Mouse (Mus musculus) hindbrain, embryonic 16.5 days (tissue): ENCODE data around the gene Noc2l. TPM values are rescaled to one million over a fixed set of nuclear protein-coding genes. Genes with fewer than 3 reads are reported as not detected.
A peak's percentile ranks its signal among the peaks of the same experiment; 100 is the strongest.

ENCODE experiments used
- ATAC-seq: fragments of 200-750 bp; cut with Nextera tagmentation; 2 replicates; pipeline ENCODE4 v1.8.0; 2017; ENCODE audit warnings: moderate TSS enrichment, moderate library complexity
- H3K27ac ChIP-seq: fragments of 300-500 bp; sonication (generic); 2 replicates; pipeline ENCODE4 v1.5.1; 2014; ENCODE audit warnings: low read depth, mild to moderate bottlenecking, control low read depth, low read length, moderate library complexity
- H3K27me3 ChIP-seq: fragments of 300-500 bp; sonication (generic); replicated peaks from 2 replicates; pipeline ENCODE4 v1.6.1; 2014; ENCODE audit warnings: low read length; ENCODE audit not compliant: control insufficient read depth, insufficient read depth
- H3K36me3 ChIP-seq: fragments of 300-500 bp; sonication (generic); 2 replicates; pipeline ENCODE4 v1.6.1; 2014; ENCODE audit warnings: mild to moderate bottlenecking, low read length, moderate library complexity, mixed read lengths; ENCODE audit not compliant: control insufficient read depth, insufficient read depth
- H3K4me1 ChIP-seq: fragments of 300-500 bp; sonication (generic); 2 replicates; pipeline ENCODE4 v1.6.1; 2014; ENCODE audit warnings: low read depth, low read length; ENCODE audit not compliant: control insufficient read depth, insufficient read depth
- H3K4me2 ChIP-seq: fragments of 300-500 bp; sonication (generic); 2 replicates; pipeline ENCODE4 v1.6.1; 2014; ENCODE audit warnings: mild to moderate bottlenecking, low read length, control low read depth, moderate library complexity
- H3K4me3 ChIP-seq: fragments of 300-500 bp; sonication (generic); 2 replicates; pipeline ENCODE4 v1.5.1; 2014; ENCODE audit warnings: mild to moderate bottlenecking, low read length, control low read depth, moderate library complexity
- H3K9ac ChIP-seq: fragments of 300-500 bp; sonication (generic); 2 replicates; pipeline ENCODE4 v1.6.1; 2014; ENCODE audit warnings: low read depth, mild to moderate bottlenecking, control low read depth, low read length, moderate library complexity
- H3K9me3 ChIP-seq: fragments of 300-500 bp; sonication (generic); 2 replicates; pipeline ENCODE4 v1.6.1; 2014; ENCODE audit warnings: mild to moderate bottlenecking, low read length, moderate library complexity; ENCODE audit not compliant: control insufficient read depth
- WGBS: fragments of 180-500 bp; shearing (Covaris S2); extraction: QIAGEN DNeasy Blood & Tissue Kit; methylation state at CpG from one replicate; pipeline ENCODE4 v1.1.7; 2014; 5-methylcytosine and 5-hydroxymethylcytosine counted together
- polyA plus RNA-seq: library from polyadenylated mRNA; unstranded; fragments of >200 nt; fragmentation: Nextera tagmentation; extraction: Ambion mirVana; gene quantifications from 2 replicates; pipeline ENCODE4 v1.2.1, GENCODE M21; 2015

Noc2l gene
- polyA plus RNA-seq, 1 experiment from 2014 or later, result 43.2 TPM

DNA sequence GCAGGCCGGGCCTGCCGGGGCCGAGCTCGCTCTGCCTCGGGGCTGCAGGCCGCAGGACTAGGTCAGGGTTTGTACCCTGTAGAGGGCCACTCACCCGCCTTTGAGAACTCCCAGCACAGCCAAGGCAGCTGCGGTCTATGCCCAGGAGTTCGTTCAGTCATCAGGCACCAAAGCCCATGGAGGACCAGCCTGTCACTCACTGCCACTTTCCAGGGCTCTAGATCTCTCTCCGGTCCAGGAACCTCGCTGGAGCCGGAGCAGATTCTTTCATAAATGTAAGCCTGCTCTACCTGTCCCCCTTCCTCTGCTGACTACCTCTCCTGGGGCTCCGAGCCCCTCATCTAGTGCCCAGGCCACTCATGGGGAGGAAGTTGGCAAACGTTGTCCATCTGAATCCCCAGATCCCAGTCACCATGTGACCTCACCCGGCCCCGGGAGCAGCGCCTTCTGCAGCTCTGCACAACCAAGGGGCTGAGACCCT lies 1.7 kb upstream of the Noc2l start:
- Histone ChIP-seq H3K27ac (peak overlapping the region; percentile 92), H3K9ac (peak overlapping the region; percentile 84), H3K4me3 (peak overlapping the region; percentile 95), H3K9me3 (no peaks in the 10 kb centered on the region), H3K4me1 (peaks cover 13% of the 10 kb centered on the region), H3K4me2 (peak overlapping the region; percentile 97), H3K36me3 (peaks cover 39% of the 10 kb centered on the region), H3K27me3 (no peaks in the 10 kb centered on the region)
- 0 out of 2 replicates have a peak, but pooled peaks have one; percentile 38 for ATAC-seq
- 3% methylated on average over 17 of the region's 17 CpGs for WGBS

DNA sequence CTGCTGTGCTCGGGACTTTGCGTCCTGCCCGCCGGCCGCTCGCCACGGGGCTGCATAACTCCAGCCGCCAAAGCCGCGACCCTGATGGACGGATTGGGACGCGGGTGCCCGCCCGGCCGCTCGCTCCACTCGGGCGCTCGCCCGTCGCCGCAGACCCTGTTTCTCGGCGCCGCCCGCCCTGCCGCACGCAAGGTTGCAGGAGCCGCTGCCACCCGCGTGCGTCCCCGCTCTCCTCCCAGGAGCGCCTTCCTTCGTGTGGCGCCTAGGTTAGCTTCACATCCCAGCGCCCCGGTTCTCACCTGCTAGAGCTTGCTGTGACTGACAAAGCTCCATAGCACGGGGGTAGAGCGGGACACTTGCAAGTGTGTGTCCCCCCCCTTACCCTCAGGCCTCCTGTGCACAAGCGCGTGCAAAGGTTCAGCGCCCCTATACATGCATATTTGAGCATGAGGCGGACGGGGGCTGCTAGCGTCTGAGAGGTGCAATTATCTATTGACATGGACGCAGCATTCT lies 1.1 kb upstream of the Noc2l start, which contains the start of gene Plekhn1:
Gene Plekhn1, minus strand, starts transcription at position 157 of the 513 bp plus-strand sequence.
- Histone ChIP-seq H3K9me3 (no peaks in the 10 kb centered on the region), H3K9ac (peak within 1 kb of the TSS; percentile 85), H3K4me1 (peaks cover 13% of the 10 kb centered on the region), H3K27me3 (no peaks in the 10 kb centered on the region), H3K4me2 (peak within 1 kb of the TSS; percentile 97), H3K4me3 (peak within 1 kb of the TSS; percentile 95), H3K27ac (peak within 1 kb of the TSS; percentile 92), H3K36me3 (peaks cover 40% of the 10 kb centered on the region)
- peak; percentile 64 for ATAC-seq
- WGBS, result 0% methylated on average over 31 of the region's 48 CpGs

DNA sequence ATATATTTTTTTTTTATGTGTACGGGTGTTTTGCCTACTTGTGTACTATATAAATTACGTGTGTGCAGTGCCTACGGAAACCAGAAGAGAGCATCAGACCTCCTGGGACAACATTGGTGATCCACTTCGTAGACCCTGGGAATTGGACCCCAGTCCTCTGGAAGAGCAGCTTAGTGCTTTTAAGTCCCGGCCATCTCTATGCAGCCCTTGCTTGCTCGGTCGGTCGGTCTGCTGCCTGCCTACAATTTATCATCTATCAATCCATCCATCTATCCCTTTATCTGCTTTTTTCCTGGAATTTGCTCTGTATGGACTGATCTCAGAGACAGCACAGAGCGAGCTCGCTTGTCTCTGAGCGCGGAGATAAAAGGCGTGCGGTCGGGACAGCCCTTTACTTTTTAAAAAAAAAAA lies 445 bp upstream of the Noc2l start:
- no peaks in the 10 kb centered on the region for H3K27me3 ChIP-seq
- H3K9ac ChIP-seq, result peak overlapping the region; percentile 85
- under 1% methylated on average over 15 of the region's 15 CpGs for WGBS

DNA sequence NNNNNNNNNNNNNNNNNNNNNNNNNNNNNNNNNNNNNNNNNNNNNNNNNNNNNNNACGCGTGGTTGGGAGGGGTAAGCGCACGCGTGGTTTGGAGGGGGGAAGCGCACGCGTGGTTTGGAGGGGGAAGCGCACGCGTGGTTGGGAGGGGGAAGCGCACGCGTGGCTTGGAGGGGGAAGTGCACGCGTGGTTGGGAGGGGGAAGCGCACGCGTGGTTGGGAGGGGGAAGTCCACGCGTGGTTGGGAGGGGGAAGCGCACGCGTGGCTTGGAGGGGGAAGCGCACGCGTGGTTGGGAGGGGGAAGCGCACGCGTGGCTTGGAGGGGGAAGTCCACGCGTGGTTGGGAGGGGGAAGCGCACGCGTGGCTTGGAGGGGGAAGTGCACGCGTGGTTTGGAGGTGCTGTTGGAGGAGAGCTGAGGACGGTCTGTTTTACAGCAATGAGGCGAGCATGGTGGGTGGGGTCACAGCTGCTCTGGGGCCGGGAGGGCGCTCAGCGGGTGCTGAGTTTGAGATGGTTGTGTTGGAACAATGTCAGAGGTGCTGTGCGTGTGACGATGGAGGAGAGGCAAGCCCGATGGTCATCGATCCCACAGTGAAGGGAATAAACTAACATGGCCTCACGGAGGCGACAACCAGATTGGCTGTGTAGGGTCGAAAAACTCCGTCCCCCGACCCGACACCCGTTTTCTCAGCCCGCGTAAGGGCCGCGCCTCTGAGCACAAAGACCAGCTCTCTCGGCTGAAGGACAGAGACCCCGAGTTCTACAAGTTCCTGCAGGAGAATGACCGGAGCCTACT lies 1.0 kb downstream of the Noc2l start:
- Histone ChIP-seq H3K4me1 (peaks cover 13% of the 10 kb centered on the region), H3K27me3 (no peaks in the 10 kb centered on the region), H3K9ac (peak overlapping the region; percentile 85; the same call in 1 of the 2 replicates), H3K36me3 (peaks cover 40% of the 10 kb centered on the region), H3K27ac (peak overlapping the region; percentile 92; the same call in 1 of the 2 replicates), H3K9me3 (no peaks in the 10 kb centered on the region), H3K4me2 (peak overlapping the region; percentile 97), H3K4me3 (peak overlapping the region; percentile 95)
- ATAC-seq, result no peak
- WGBS, result 22% methylated on average over 55 of the region's 60 CpGs

More for the DNA sequence above, 445 bp upstream of the Noc2l start:
- H3K4me3 ChIP-seq, result peak overlapping the region; percentile 95
- peak overlapping the region; percentile 97 for H3K4me2 ChIP-seq
- H3K27ac ChIP-seq, result peak overlapping the region; percentile 92
- H3K9me3 ChIP-seq, result no peaks in the 10 kb centered on the region
- peaks cover 13% of the 10 kb centered on the region for H3K4me1 ChIP-seq
- peaks cover 40% of the 10 kb centered on the region for H3K36me3 ChIP-seq
- peak; percentile 46 for ATAC-seq

DNA sequence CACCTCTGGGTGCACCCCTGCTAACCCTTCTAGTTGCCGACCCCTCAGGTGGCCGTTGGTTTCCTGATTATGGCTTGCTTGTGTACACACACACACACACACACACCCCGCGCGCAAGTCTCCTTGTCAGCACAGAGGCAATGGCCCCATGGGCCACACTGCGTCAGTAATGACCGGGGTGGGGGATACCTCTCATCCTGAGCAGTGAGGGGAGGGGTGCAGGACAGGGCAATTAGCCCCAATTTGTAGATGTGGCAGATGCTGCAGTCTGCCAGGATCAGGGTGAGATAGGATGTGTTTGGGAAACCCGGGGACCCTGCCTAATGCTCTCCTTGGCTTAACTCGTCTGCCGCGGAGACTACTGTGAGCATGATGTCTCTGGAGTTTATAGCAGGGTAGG lies 13.8 kb downstream of the Noc2l start:
- Histone ChIP-seq H3K4me2 (no peak overlapping the region), H3K27me3 (peaks cover 3% of the 10 kb centered on the region), H3K4me3 (no peak overlapping the region), H3K36me3 (peaks cover 33% of the 10 kb centered on the region), H3K4me1 (0 out of 2 replicates have a peak, but pooled peaks cover 3% of the 10 kb centered on the region), H3K27ac (no peak overlapping the region), H3K9ac (no peak overlapping the region), H3K9me3 (no peaks in the 10 kb centered on the region)
- WGBS, result 73% methylated on average over 11 of the region's 11 CpGs
- ATAC-seq, result no peak

DNA sequence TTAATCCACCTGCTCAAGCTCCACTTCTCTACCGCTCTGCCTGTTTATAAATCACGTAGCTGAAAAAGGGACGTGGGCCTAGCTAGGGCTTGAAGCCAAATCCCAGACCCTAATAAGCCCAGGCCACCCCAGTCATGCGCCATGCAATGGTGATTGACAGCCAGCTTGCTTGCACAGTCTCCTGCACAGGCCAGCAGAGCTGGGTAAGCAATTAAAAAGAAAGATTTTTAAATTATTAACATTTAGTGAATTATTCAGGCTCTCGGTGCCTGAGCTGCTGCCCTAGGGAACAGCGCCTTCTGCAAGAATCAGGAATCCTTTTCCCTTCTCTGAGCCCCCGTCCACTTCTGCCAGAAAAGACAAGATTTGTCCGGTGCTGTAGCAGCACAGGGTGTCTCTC lies 15.3 kb downstream of the Noc2l start:
- Histone ChIP-seq H3K36me3 (peaks cover 21% of the 10 kb centered on the region), H3K27ac (no peak overlapping the region), H3K27me3 (peaks cover 12% of the 10 kb centered on the region), H3K9ac (no peak overlapping the region), H3K4me1 (peaks cover 8% of the 10 kb centered on the region; the same call in 1 of the 2 replicates), H3K4me2 (no peak overlapping the region), H3K4me3 (no peak overlapping the region), H3K9me3 (no peaks in the 10 kb centered on the region)
- ATAC-seq, result no peak
- 56% methylated on average over 8 of the region's 8 CpGs for WGBS

DNA sequence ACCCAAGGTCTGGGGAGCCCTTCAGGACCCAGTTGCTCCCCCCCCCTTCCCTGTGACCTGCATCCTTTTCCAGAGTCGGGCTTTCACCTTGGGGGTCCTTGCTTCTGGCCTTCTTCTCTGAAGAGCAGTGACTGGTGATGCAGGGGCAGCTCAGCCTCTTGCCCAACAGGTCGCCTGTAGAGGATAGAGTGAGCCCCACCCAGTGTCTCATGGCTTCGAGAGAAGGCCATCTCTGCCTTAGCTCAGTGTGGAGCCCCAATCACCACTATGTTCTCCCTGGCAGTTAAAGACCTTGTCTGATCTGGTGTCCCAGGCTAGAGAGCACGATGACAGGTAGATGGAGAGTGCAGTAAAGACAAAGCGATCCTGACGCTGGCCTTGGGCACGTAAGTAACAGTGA lies 16.3 kb downstream of the Noc2l start:
- WGBS, result 37% methylated on average over 7 of the region's 7 CpGs
- H3K27ac ChIP-seq, result no peak overlapping the region
- H3K36me3 ChIP-seq, result peaks cover 13% of the 10 kb centered on the region
- H3K4me1 ChIP-seq, result peaks cover 8% of the 10 kb centered on the region; the same call in 1 of the 2 replicates
- H3K4me2 ChIP-seq, result no peak overlapping the region
- no peak overlapping the region for H3K4me3 ChIP-seq
- no peaks in the 10 kb centered on the region for H3K9me3 ChIP-seq
- peaks cover 12% of the 10 kb centered on the region for H3K27me3 ChIP-seq
- 0 out of 2 replicates have a peak, but pooled peaks have one; percentile 24 for ATAC-seq
- H3K9ac ChIP-seq, result no peak overlapping the region

DNA sequence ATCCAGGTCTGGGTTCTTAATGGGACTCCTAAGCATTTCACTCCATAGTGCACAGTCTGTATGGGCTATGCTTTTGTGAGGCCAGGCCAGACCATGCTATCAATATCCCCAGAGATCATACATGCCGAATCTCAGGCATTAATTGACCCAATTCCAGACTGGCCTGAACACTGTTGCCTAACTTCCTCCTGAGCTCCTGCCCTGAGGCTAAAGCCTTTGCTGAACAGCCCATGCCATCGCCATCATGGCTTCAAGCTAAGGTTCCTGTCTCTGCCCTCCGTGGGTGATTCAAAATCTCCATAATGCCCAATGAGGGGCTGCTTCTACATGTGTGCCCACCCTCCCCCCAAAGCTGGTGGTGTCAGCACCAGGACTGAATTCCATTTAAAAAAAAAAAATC lies 16.8 kb downstream of the Noc2l start:
- Histone ChIP-seq H3K4me2 (no peak overlapping the region), H3K27me3 (peaks cover 12% of the 10 kb centered on the region), H3K36me3 (peaks cover 9% of the 10 kb centered on the region), H3K9ac (no peak overlapping the region), H3K4me3 (no peak overlapping the region), H3K27ac (no peak overlapping the region), H3K4me1 (peaks cover 8% of the 10 kb centered on the region; the same call in 1 of the 2 replicates), H3K9me3 (no peaks in the 10 kb centered on the region)
- no peak for ATAC-seq
- WGBS, result 34% methylated on average over 3 of the region's 3 CpGs

DNA sequence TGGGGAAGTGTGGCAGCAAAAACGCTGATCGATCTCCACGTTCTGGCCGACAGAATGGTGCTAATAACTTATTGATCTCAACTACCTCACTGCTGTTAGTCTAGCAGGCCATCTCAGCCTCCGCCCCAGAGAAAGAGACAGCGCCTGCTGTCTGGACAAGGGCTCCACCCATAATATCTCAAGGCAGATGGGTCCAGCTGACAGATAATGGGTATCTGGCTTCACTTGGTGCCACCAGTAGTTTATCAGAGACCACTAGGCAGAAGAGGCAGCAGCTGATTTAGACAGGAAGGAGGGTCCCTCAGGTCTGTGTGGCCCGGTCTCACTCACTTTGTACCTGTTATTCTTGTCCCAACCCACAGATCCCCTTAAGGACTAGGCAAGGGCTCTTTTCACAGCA lies 17.2 kb downstream of the Noc2l start:
- Histone ChIP-seq H3K27ac (no peak overlapping the region), H3K4me2 (no peak overlapping the region), H3K36me3 (peaks cover 5% of the 10 kb centered on the region; the same call in 1 of the 2 replicates), H3K27me3 (peaks cover 12% of the 10 kb centered on the region), H3K9ac (no peak overlapping the region), H3K4me3 (no peak overlapping the region), H3K9me3 (no peaks in the 10 kb centered on the region), H3K4me1 (peaks cover 8% of the 10 kb centered on the region; the same call in 1 of the 2 replicates)
- no peak; the same call in 1 of the 2 replicates for ATAC-seq
- 45% methylated on average over 7 of the region's 7 CpGs for WGBS
